Mouse (Mus musculus) spleen, postnatal 36 days (tissue): ENCODE measurements around the gene Prps1l3.

Source experiments
- DNase-seq, 2 experiments: peaks; one replicate each; pipeline ENCODE4 v3.0.0; 2022; ENCODE audit warnings: low spot score in 2 of 2, mixed read lengths in 1 of 2

Gene Prps1l3

GRCm38 (mm10) chr12:57243671-57244495, 13.7 kb downstream of the Prps1l3 start:
- peak; percentile 18 to 30 for DNase-seq

DNA sequence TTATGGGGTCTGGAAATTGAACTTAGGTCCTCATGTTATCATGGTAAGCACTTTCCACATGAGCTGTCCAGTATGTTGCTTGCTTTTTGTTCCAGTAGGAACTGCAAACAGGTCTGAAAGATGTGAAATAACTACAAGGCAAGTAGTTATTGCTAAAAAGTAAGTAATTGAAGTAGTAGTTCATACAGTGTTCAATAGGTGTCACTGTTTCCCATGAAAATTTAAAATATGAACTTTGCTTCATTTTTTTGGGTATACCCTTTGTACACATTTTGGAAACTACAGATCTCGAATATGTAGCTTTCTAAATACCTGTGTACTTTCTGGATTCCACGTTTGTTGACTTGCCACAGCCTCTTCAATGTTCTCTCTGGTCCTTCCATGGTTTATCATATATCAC, 28.4 kb downstream of the Prps1l3 start:
- DNase-seq = no peak

DNA sequence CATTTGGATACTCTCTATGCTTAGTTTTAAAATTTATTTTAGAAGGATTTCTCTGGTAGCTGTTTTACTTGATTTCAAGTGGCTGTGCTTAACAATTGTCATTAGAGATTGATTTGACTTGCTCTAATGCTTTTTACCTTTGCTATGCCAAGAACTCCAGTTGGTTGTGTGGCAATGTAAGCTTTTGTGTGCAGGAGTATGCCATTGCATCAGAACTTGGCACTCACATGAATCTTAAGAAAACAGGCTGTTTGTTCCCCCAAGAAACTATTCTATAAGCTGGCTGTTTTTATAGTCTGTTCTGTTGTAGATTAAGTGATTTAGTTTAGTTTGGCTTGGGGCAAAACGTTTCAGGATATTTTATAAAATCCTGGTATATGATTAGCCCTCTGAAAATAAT, 45.2 kb downstream of the Prps1l3 start:
- DNase-seq = no peak

GRCm38 (mm10) chr12:57281155-57282114, 51.2 kb downstream of the Prps1l3 start:
- DNase-seq = no peak

DNA sequence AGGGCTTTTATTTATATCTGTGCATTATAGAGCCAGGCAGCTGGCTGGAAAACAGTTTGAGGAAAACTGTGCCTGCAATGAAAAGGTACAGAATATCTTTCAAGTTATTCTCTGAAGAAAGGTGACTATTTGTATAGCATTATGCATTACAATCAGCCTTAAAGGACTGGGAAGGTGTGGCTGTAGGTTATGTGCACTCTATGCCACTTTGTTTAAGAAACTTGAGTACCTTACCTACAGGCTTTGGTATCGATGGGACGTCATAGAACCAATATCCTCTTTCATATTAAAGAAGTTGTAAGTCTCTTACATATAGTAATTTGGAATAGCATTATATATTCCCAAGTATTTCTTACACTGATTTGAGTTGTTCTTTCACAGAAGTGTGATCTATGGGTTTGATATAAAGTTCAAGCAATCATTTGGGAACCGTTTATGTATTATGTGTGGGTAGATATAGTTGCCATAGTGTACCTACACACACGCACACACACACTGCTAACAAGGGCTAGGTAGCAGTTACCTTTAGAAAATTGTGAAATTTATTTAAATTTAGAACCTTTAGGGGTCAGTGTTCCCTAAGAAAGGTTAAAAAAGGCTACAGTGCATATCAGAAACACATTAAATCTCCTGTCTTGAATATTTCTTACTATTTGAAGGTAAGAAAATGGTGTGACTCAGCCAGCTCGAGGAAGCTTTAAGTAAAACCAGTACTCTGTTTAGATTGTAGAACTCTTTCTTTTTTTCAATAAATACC, 55.3 kb downstream of the Prps1l3 start:
- DNase-seq = no peak
